Mouse (Mus musculus): Measurements from ENCODE around the gene Gas8. TPM values are rescaled to one million over a fixed set of nuclear protein-coding genes. Genes with fewer than 3 reads are reported as not detected.

Gene Gas8
- polyA plus RNA-seq, 1 experiment from 2014 or later = 43.7 TPM

GRCm38 (mm10) chr8:123502192-123502591 lies 16.4 kb upstream of the Gas8 start:
- 96% methylated on average over 5 of the region's 5 CpGs for WGBS
- no peaks in the 10 kb centered on the region for H3K4me1 ChIP-seq
- DNase-seq (ENCODE audit: low spot score) = no peak
- no peak overlapping the region for H3K4me3 ChIP-seq
- no peak overlapping the region for H3K27ac ChIP-seq (replicated peaks)
- H3K9me3 ChIP-seq = peaks cover 10% of the 10 kb centered on the region; the same call in 1 of the 2 replicates
- H3K36me3 ChIP-seq (replicated peaks) = peaks cover 100% of the 10 kb centered on the region
- no peaks in the 10 kb centered on the region for H3K27me3 ChIP-seq (replicated peaks; ENCODE audit: low read depth, poor library complexity, severe bottlenecking)

- no peak for DNase-seq (ENCODE audit: low spot score)
- Histone ChIP-seq H3K4me1 (no peaks in the 10 kb centered on the region), H3K27ac (replicated peaks) (no peak overlapping the region), H3K9me3 (peaks cover 10% of the 10 kb centered on the region; the same call in 1 of the 2 replicates), H3K36me3 (replicated peaks) (peaks cover 100% of the 10 kb centered on the region), H3K4me3 (no peak overlapping the region), H3K27me3 (replicated peaks; ENCODE audit: low read depth, poor library complexity, severe bottlenecking) (no peaks in the 10 kb centered on the region)
- WGBS = 94% methylated on average over 6 of the region's 6 CpGs
Measured at GRCm38 (mm10) chr8:123503801-123504467, 14.7 kb upstream of the Gas8 start.

- Histone ChIP-seq H3K4me3 (no peak overlapping the region), H3K27ac (replicated peaks) (no peak overlapping the region), H3K9me3 (peaks cover 10% of the 10 kb centered on the region; the same call in 1 of the 2 replicates), H3K36me3 (replicated peaks) (peaks cover 100% of the 10 kb centered on the region), H3K4me1 (no peaks in the 10 kb centered on the region), H3K27me3 (replicated peaks; ENCODE audit: low read depth, poor library complexity, severe bottlenecking) (no peaks in the 10 kb centered on the region)
- DNase-seq (ENCODE audit: low spot score) = no peak
- WGBS = 89% methylated on average over 9 of the region's 9 CpGs
Measured at GRCm38 (mm10) chr8:123504591-123505195, 13.9 kb upstream of the Gas8 start.

- Histone ChIP-seq H3K4me1 (no peaks in the 10 kb centered on the region), H3K27ac (replicated peaks) (no peak overlapping the region), H3K27me3 (replicated peaks; ENCODE audit: low read depth, poor library complexity, severe bottlenecking) (no peaks in the 10 kb centered on the region), H3K4me3 (no peak overlapping the region), H3K9me3 (peaks cover 10% of the 10 kb centered on the region; the same call in 1 of the 2 replicates), H3K36me3 (replicated peaks) (peaks cover 100% of the 10 kb centered on the region)
- DNase-seq (ENCODE audit: low spot score) = no peak
- WGBS = 86% methylated on average over 4 of the region's 4 CpGs
Measured at GRCm38 (mm10) chr8:123505267-123505666, 13.4 kb upstream of the Gas8 start.

GRCm38 (mm10) chr8:123505695-123506094 lies 12.9 kb upstream of the Gas8 start:
- no peaks in the 10 kb centered on the region for H3K4me1 ChIP-seq
- WGBS = 90% methylated on average over 9 of the region's 9 CpGs
- no peak overlapping the region for H3K4me3 ChIP-seq
- no peak overlapping the region for H3K27ac ChIP-seq (replicated peaks)
- no peak for DNase-seq (ENCODE audit: low spot score)
- peaks cover 100% of the 10 kb centered on the region for H3K36me3 ChIP-seq (replicated peaks)
- no peaks in the 10 kb centered on the region for H3K27me3 ChIP-seq (replicated peaks; ENCODE audit: low read depth, poor library complexity, severe bottlenecking)
- H3K9me3 ChIP-seq = peaks cover 10% of the 10 kb centered on the region; the same call in 1 of the 2 replicates

GRCm38 (mm10) chr8:123507153-123507552 lies 11.5 kb upstream of the Gas8 start:
- Histone ChIP-seq H3K36me3 (replicated peaks) (peaks cover 88% of the 10 kb centered on the region), H3K4me3 (no peak overlapping the region), H3K27me3 (replicated peaks; ENCODE audit: low read depth, poor library complexity, severe bottlenecking) (no peaks in the 10 kb centered on the region), H3K4me1 (no peaks in the 10 kb centered on the region), H3K27ac (replicated peaks) (no peak overlapping the region), H3K9me3 (peaks cover 10% of the 10 kb centered on the region; the same call in 1 of the 2 replicates)
- DNase-seq (ENCODE audit: low spot score) = no peak
- WGBS = 97% methylated on average over 5 of the region's 5 CpGs

GRCm38 (mm10) chr8:123510819-123511218 lies 7.8 kb upstream of the Gas8 start:
- Histone ChIP-seq H3K27me3 (replicated peaks; ENCODE audit: low read depth, poor library complexity, severe bottlenecking) (peaks cover 36% of the 10 kb centered on the region), H3K36me3 (replicated peaks) (peaks cover 52% of the 10 kb centered on the region), H3K4me3 (no peak overlapping the region), H3K9me3 (no peaks in the 10 kb centered on the region), H3K27ac (replicated peaks) (no peak overlapping the region), H3K4me1 (peaks cover 25% of the 10 kb centered on the region)
- WGBS = 81% methylated on average over 5 of the region's 5 CpGs
- no peak for DNase-seq (ENCODE audit: low spot score)

GRCm38 (mm10) chr8:123514136-123514535 lies 4.5 kb upstream of the Gas8 start:
- WGBS = 5% methylated on average over 9 of the region's 9 CpGs
- peak; percentile 26 for DNase-seq (ENCODE audit: low spot score)

GRCm38 (mm10) chr8:123514781-123515539 lies 3.7 kb upstream of the Gas8 start, which contains the start of gene Dbndd1:
Gene Dbndd1 (minus strand): TSS chr8:123515463.
- peak; percentile 88 for DNase-seq (ENCODE audit: low spot score)
- WGBS = under 1% methylated on average over 62 of the region's 63 CpGs
- H3K4me3 ChIP-seq = peak within 1 kb of the TSS; percentile 83
- H3K27me3 ChIP-seq (replicated peaks; ENCODE audit: low read depth, poor library complexity, severe bottlenecking) = peaks cover 55% of the 10 kb centered on the region
- H3K27ac ChIP-seq (replicated peaks) = peak within 1 kb of the TSS; percentile 86
- peaks cover 10% of the 10 kb centered on the region for H3K36me3 ChIP-seq (replicated peaks)
- peaks cover 44% of the 10 kb centered on the region for H3K4me1 ChIP-seq
- H3K9me3 ChIP-seq = no peaks in the 10 kb centered on the region

More at GRCm38 (mm10) chr8:123514136-123514535, 4.5 kb upstream of the Gas8 start:
- Histone ChIP-seq H3K4me1 (peaks cover 37% of the 10 kb centered on the region), H3K9me3 (no peaks in the 10 kb centered on the region), H3K4me3 (peak overlapping the region; percentile 83), H3K27me3 (replicated peaks; ENCODE audit: low read depth, poor library complexity, severe bottlenecking) (peaks cover 55% of the 10 kb centered on the region), H3K36me3 (replicated peaks) (peaks cover 19% of the 10 kb centered on the region), H3K27ac (replicated peaks) (peak overlapping the region; percentile 86)

GRCm38 (mm10) chr8:123515540-123515897 lies 3.1 kb upstream of the Gas8 start:
- DNase-seq (ENCODE audit: low spot score) = no peak
- WGBS = 2% methylated on average over 11 of the region's 11 CpGs
- Histone ChIP-seq H3K4me3 (peak overlapping the region; percentile 83), H3K9me3 (no peaks in the 10 kb centered on the region), H3K27ac (replicated peaks) (no peak overlapping the region; the same call in 1 of the 2 replicates), H3K4me1 (peaks cover 47% of the 10 kb centered on the region), H3K27me3 (replicated peaks; ENCODE audit: low read depth, poor library complexity, severe bottlenecking) (peaks cover 55% of the 10 kb centered on the region), H3K36me3 (replicated peaks) (peaks cover 9% of the 10 kb centered on the region)

GRCm38 (mm10) chr8:123516596-123516995 lies 2.0 kb upstream of the Gas8 start:
- peaks cover 55% of the 10 kb centered on the region for H3K27me3 ChIP-seq (replicated peaks; ENCODE audit: low read depth, poor library complexity, severe bottlenecking)
- H3K4me1 ChIP-seq = peaks cover 47% of the 10 kb centered on the region

GRCm38 (mm10) chr8:123518172-123518571 lies 462 bp upstream of the Gas8 start:
- Histone ChIP-seq H3K36me3 (replicated peaks) (peaks cover 30% of the 10 kb centered on the region), H3K27me3 (replicated peaks; ENCODE audit: low read depth, poor library complexity, severe bottlenecking) (peaks cover 46% of the 10 kb centered on the region), H3K9me3 (no peaks in the 10 kb centered on the region), H3K4me3 (peak overlapping the region; percentile 71), H3K4me1 (peaks cover 47% of the 10 kb centered on the region), H3K27ac (replicated peaks) (no peak overlapping the region)
- WGBS = 35% methylated on average over 10 of the region's 10 CpGs
- no peak for DNase-seq (ENCODE audit: low spot score)

More at GRCm38 (mm10) chr8:123516596-123516995, 2.0 kb upstream of the Gas8 start:
- H3K9me3 ChIP-seq = no peaks in the 10 kb centered on the region
- 23% methylated on average over 2 of the region's 2 CpGs for WGBS
- no peak overlapping the region for H3K4me3 ChIP-seq
- no peak overlapping the region for H3K27ac ChIP-seq (replicated peaks)
- H3K36me3 ChIP-seq (replicated peaks) = peaks cover 15% of the 10 kb centered on the region
- no peak for DNase-seq (ENCODE audit: low spot score)

Measured in embryonic facial prominence, embryonic 10.5 days (tissue).